Mouse (Mus musculus) erythroblast, adult 5-6 weeks (primary cell): Measurements from ENCODE around the gene Cd68. TPM values are rescaled to one million over a fixed set of nuclear protein-coding genes. Genes with fewer than 3 reads are reported as not detected.
"Not testable (repeated sequence)": the region's sequence is repeated elsewhere in the genome, so short reads cannot be mapped to it uniquely, and the experiment has no call there.

Experiments
- ATAC-seq: replicated peaks from 2 replicates; pipeline ENCODE4 v1.8.0; 2016; ENCODE audit warnings: moderate number of reproducible peaks, mild to moderate bottlenecking, moderate TSS enrichment, inconsistent platforms; ENCODE audit not compliant: poor library complexity, low FRiP score, severe bottlenecking
- total RNA-seq, 2 experiments: library from RNA; stranded (forward) in 1 of 2; stranded (reverse) in 1 of 2; fragments of 150-400 nt in 1 of 2; fragments of 200-764, 138-1000 nt in 1 of 2; gene quantifications; 2 replicates each; pipeline versions ENCODE4 v1.2.3 to v1.2.4; 2015 to 2017; ENCODE audit warnings: low replicate concordance in 2 of 2

Cd68 gene
- total RNA-seq (2015; ENCODE audit: low replicate concordance) (42.6 and 48.8 TPM in 2 replicates), total RNA-seq (2017; ENCODE audit: low replicate concordance) (20.9 and 44.4 TPM in 2 replicates)

GRCm38 (mm10) chr11:69665961-69666664 is at the start of gene Cd68:
TSS of gene Cd68 (minus strand) at chr11:69666153.
- no peak for ATAC-seq

DNA sequence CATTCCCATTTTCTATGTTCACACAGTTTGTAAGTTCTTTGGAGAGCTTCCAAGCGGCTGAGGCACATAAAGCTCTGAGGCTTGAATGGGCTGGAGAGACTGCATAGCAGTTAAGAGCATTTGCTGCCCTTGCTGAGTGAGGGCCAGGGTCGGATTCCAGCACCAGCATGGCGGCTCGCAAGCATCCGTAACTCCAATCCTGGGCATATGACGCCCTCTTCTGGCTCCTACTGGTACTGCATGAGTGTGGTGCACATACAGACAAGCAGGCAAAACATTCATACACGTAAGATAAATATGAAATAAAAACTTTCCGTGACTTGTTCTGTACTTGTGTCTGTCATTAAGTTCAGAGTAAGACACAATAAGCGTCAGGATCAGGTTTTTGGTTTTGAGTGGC is 49.5 kb upstream of the Cd68 start:
- no peak for ATAC-seq

GRCm38 (mm10) chr11:69714636-69715329 is 48.8 kb upstream of the Cd68 start:
- no peak for ATAC-seq

GRCm38 (mm10) chr11:69712954-69713672 is 47.2 kb upstream of the Cd68 start:
- ATAC-seq, result no peak

- ATAC-seq, result no peak
Observed at GRCm38 (mm10) chr11:69711082-69711481, 45.1 kb upstream of the Cd68 start.

DNA sequence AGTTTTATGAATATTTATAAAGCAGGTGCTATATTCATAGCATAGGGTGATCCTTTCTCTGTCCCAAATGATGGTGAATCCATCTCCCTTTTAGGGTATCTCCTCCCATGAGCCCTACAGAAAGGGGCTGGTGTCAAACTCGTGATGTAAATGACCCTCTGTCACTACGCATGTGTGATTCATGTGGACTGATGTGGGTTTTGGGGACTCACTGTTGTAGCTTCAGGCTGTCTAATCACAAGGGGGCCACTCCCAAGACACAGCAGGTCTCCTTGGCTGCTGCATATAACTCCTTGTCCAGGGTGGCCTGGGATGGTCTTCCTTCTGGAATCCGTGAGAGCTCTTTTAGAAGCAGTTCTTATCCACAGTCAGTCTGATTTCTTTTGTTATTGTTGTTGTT is 44.5 kb upstream of the Cd68 start:
- 0 out of 2 replicates have a peak, but pooled peaks have one; percentile 50 for ATAC-seq

GRCm38 (mm10) chr11:69709554-69710446 is 43.8 kb upstream of the Cd68 start:
- peak; percentile 61 for ATAC-seq

- no peak for ATAC-seq
Observed at GRCm38 (mm10) chr11:69708614-69709265, 42.8 kb upstream of the Cd68 start.

- no peak for ATAC-seq
Observed at GRCm38 (mm10) chr11:69707873-69708381, 42.0 kb upstream of the Cd68 start.

- no peak for ATAC-seq
Observed at GRCm38 (mm10) chr11:69707480-69707847, 41.5 kb upstream of the Cd68 start.

DNA sequence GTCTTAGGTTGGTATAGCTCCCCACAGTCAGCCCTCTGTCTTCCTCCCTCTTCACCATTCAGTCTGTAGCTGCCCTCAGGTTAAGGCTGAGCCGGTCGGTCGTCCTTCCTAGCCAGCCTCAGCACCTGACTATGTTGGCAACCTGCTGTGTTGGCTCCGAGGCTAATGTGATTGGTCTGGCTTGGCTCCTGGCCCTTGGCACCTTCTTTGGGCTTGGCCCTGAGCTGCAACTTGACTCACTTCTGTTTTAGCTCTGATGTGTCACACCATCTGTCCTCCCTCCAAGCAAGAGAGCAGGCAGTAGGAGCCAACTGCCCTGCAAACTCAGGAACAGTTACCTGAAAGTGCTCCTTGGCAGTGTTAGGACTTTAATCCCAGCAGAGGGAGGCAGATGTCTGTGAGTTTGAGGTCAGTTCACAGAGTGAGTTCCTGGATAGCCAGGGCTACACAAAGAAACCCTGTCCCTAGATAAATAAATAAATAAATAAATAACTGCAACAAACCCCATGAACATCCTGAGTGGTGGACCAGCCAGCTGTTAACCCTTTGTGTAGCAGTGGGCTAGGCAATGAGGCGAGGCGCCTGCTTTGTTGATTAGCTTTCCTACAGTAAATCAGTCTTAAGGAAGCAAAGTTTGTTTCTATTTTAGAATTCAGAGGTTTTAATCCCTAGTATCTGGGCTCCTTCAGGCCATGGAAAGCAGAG is 41.0 kb upstream of the Cd68 start:
- no peak for ATAC-seq

DNA sequence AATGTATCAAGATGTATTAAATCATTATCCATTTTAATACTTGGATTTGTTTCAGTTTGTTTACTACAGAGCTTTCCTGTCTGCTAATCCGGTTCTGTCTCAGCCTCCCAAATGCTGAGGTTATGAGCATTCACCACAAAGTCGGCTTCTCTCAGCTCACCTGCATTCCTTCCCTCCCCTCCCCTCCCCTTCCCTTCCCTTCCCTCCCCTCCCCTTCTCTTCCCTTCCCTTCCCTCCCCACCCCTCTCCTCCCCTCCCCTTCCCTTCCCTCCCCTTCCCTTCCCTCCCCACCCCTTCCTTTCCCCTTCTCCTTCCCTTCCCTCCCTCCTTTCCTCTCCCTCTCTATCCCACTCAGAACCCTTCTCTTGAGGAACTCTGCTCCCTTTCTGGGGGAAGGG is 38.7 kb upstream of the Cd68 start:
- no peak for ATAC-seq

DNA sequence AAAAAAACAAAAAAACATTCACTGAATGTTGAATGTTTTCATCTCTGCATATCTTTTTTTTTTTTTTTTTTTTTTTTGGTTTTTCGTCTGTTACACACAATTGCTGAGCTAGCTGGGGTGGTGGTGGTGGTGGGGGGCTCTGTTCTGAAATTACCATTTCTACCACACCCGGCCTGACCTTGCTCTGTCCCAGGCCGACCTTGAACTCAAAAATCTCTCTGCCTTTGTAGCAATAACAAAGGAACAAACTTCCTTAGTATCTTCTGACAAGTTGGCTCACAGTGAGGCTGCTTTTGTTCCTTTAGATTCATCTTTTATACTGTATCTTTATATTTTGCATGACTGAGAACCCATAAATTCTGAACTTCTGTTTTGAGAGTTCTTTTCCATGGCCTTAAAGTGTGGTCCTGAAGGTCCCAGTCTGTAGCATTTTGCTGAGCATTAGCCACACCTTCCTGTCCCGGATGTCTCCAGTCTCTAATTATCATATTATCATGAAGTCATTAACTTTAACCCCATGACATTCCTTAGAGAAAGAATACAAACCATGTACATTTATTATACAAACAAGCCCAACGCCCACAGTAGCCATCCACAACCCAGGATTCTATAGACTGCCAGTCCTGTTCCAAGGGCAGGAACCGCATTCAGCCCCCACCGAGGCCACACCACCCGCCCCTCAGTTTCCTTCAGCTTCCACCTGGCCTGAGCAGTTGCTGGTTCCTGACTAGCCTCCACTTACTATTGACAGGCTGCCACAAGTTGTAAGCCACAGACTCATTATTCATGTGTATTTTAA is 38.1 kb upstream of the Cd68 start:
- ATAC-seq, result no peak

DNA sequence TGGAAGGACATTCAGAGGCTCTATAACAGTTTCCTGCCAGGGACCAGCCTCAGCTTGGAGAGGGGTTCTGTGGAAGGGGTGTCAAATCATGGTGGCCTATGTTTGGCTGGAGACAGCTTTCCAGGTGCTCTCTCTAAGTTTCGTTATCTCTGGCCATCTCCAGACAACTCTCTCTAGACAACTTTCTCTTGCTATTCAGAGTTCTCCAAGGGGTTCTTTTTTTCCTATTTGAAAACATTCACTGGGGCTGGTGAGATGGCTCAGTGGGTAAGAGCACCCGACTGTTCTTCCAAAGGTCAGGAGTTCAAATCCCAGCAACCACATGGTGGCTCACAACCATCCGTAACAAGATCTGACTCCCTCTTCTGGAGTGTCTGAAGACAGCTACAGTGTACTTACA is 37.4 kb upstream of the Cd68 start:
- ATAC-seq, result not testable (repeated sequence)

DNA sequence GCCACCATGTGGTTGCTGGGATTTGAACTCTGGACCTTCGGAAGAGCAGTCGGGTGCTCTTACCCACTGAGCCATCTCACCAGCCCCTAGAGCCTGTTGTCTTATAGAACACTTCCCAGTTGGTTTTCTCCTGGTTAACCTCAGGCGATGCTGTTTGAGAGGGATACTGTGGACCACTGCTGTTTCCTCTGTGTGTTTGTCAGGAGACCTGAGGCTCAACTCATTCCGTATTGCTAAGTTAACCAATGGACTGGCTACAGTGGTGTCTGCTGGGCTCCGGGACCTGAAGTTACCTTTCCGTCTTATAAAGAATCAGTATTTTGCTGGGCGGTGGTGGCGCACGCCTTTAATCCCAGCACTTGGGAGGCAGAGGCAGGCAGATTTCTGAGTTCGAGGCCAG is 36.9 kb upstream of the Cd68 start:
- ATAC-seq, result not testable (repeated sequence)

- ATAC-seq, result no peak
Observed at GRCm38 (mm10) chr11:69699595-69699994, 33.6 kb upstream of the Cd68 start.

- peak; percentile 41; the same call in 1 of the 2 replicates for ATAC-seq
Observed at GRCm38 (mm10) chr11:69698574-69698973, 32.6 kb upstream of the Cd68 start.

- no peak for ATAC-seq
Observed at GRCm38 (mm10) chr11:69697396-69697795, 31.4 kb upstream of the Cd68 start.
